Mouse (Mus musculus): ENCODE measurements around the gene Wnt3a.

Gene Wnt3a

GRCm38 (mm10) chr11:59309106-59309805, 18.7 kb upstream of the Wnt3a start:
- in situ Hi-C loops (cut with MboI; ENCODE audit: low pct_unique_long_range_greater_than_20kb in 1 of 2, low sequenced_read_pairs in 2 of 2, unreplicated experiment in 1 of 2), result no loop called here

- in situ Hi-C loops (cut with MboI; ENCODE audit: low pct_unique_long_range_greater_than_20kb in 1 of 2, low sequenced_read_pairs in 2 of 2, unreplicated experiment in 1 of 2), result no loop called here
These were observed 18.1 kb upstream of the Wnt3a start for GRCm38 (mm10) chr11:59308625-59309024.

GRCm38 (mm10) chr11:59308164-59308542, 17.6 kb upstream of the Wnt3a start:
- in situ Hi-C loops (cut with MboI; ENCODE audit: low pct_unique_long_range_greater_than_20kb in 1 of 2, low sequenced_read_pairs in 2 of 2, unreplicated experiment in 1 of 2), result no loop called here

GRCm38 (mm10) chr11:59307422-59308163, 17.0 kb upstream of the Wnt3a start:
- in situ Hi-C loops (cut with MboI; ENCODE audit: low pct_unique_long_range_greater_than_20kb in 1 of 2, low sequenced_read_pairs in 2 of 2, unreplicated experiment in 1 of 2), result no loop called here

- in situ Hi-C loops (cut with MboI; ENCODE audit: low pct_unique_long_range_greater_than_20kb in 1 of 2, low sequenced_read_pairs in 2 of 2, unreplicated experiment in 1 of 2), result no loop called here
These were observed 16.2 kb upstream of the Wnt3a start, which contains the start of gene Wnt9a for GRCm38 (mm10) chr11:59306461-59307421. Gene Wnt9a (plus strand): TSS chr11:59306928.

- in situ Hi-C loops (cut with MboI; ENCODE audit: low pct_unique_long_range_greater_than_20kb in 1 of 2, low sequenced_read_pairs in 2 of 2, unreplicated experiment in 1 of 2), result no loop called here
These were observed 15.3 kb upstream of the Wnt3a start for GRCm38 (mm10) chr11:59305821-59306215.

GRCm38 (mm10) chr11:59305008-59305820, 14.7 kb upstream of the Wnt3a start:
- in situ Hi-C loops (cut with MboI; ENCODE audit: low pct_unique_long_range_greater_than_20kb in 1 of 2, low sequenced_read_pairs in 2 of 2, unreplicated experiment in 1 of 2), result no loop called here

GRCm38 (mm10) chr11:59302700-59303569, 12.4 kb upstream of the Wnt3a start:
- in situ Hi-C loops (cut with MboI; ENCODE audit: low pct_unique_long_range_greater_than_20kb in 1 of 2, low sequenced_read_pairs in 2 of 2, unreplicated experiment in 1 of 2), result loop anchor here (5.0 kb wide), 1 partner anchor 179 kb away; no protein-coding TSS in a partner anchor

- in situ Hi-C loops (cut with MboI; ENCODE audit: low pct_unique_long_range_greater_than_20kb in 1 of 2, low sequenced_read_pairs in 2 of 2, unreplicated experiment in 1 of 2), result loop anchor here (5.0 kb wide), 1 partner anchor 181 kb away; no protein-coding TSS in a partner anchor
These were observed 10.5 kb upstream of the Wnt3a start for GRCm38 (mm10) chr11:59301053-59301452.

- in situ Hi-C loops (cut with MboI; ENCODE audit: low pct_unique_long_range_greater_than_20kb in 1 of 2, low sequenced_read_pairs in 2 of 2, unreplicated experiment in 1 of 2), result loop anchor here (5.0 kb wide), 1 partner anchor 182 kb away; no protein-coding TSS in a partner anchor
These were observed 9.6 kb upstream of the Wnt3a start for GRCm38 (mm10) chr11:59300185-59300584.

- in situ Hi-C loops (cut with MboI; ENCODE audit: low pct_unique_long_range_greater_than_20kb in 1 of 2, low sequenced_read_pairs in 2 of 2, unreplicated experiment in 1 of 2), result loop anchor here in 1 of 2 experiments (10.0 kb wide), 1 partner anchor 193 kb away; no protein-coding TSS in a partner anchor
These were observed 7.4 kb upstream of the Wnt3a start for GRCm38 (mm10) chr11:59297941-59298340.

GRCm38 (mm10) chr11:59293616-59294015, 3.1 kb upstream of the Wnt3a start:
- in situ Hi-C loops (cut with MboI; ENCODE audit: low pct_unique_long_range_greater_than_20kb in 1 of 2, low sequenced_read_pairs in 2 of 2, unreplicated experiment in 1 of 2), result loop anchor here (5.0 to 10.0 kb wide), 2 partner anchors 51 to 189 kb away; no protein-coding TSS in a partner anchor

GRCm38 (mm10) chr11:59289706-59290105, 846 bp downstream of the Wnt3a start:
- in situ Hi-C loops (cut with MboI; ENCODE audit: low pct_unique_long_range_greater_than_20kb in 1 of 2, low sequenced_read_pairs in 2 of 2, unreplicated experiment in 1 of 2), result loop anchor here (5.0 to 10.0 kb wide), 2 partner anchors 47 to 185 kb away; no protein-coding TSS in a partner anchor

- in situ Hi-C loops (cut with MboI; ENCODE audit: low pct_unique_long_range_greater_than_20kb in 1 of 2, low sequenced_read_pairs in 2 of 2, unreplicated experiment in 1 of 2), result loop anchor here in 1 of 2 experiments (5.0 kb wide), 1 partner anchor 37 kb away; no protein-coding TSS in a partner anchor
These were observed 6.4 kb downstream of the Wnt3a start for GRCm38 (mm10) chr11:59284146-59284545.

- in situ Hi-C loops (cut with MboI; ENCODE audit: low pct_unique_long_range_greater_than_20kb in 1 of 2, low sequenced_read_pairs in 2 of 2, unreplicated experiment in 1 of 2), result loop anchor here in 1 of 2 experiments (5.0 kb wide), 1 partner anchor 36 kb away; no protein-coding TSS in a partner anchor
These were observed 7.6 kb downstream of the Wnt3a start for GRCm38 (mm10) chr11:59282933-59283332.

GRCm38 (mm10) chr11:59282111-59282510, 8.4 kb downstream of the Wnt3a start:
- in situ Hi-C loops (cut with MboI; ENCODE audit: low pct_unique_long_range_greater_than_20kb in 1 of 2, low sequenced_read_pairs in 2 of 2, unreplicated experiment in 1 of 2), result loop anchor here in 1 of 2 experiments (5.0 kb wide), 1 partner anchor 35 kb away; no protein-coding TSS in a partner anchor
